Mouse (Mus musculus) intestine, embryonic 15.5 days (tissue): ENCODE measurements around the gene Mgme1. TPM values are rescaled to one million over a fixed set of nuclear protein-coding genes. Genes with fewer than 3 reads are reported as not detected.

Source experiments
- ATAC-seq: fragments of 200-750 bp; cut with Nextera tagmentation; 2 replicates; pipeline ENCODE4 v1.8.0; 2017; ENCODE audit warnings: moderate TSS enrichment, moderate library complexity
- H3K27ac ChIP-seq: fragments of 300-500 bp; sonication (generic); 2 replicates; pipeline ENCODE4 v1.5.1; 2015; ENCODE audit warnings: mild to moderate bottlenecking, inconsistent platforms
- H3K27me3 ChIP-seq: fragments of 300-500 bp; sonication (generic); replicated peaks from 2 replicates; pipeline ENCODE4 v1.6.1; 2015; ENCODE audit warnings: inconsistent platforms
- H3K36me3 ChIP-seq: fragments of 300-500 bp; sonication (generic); 2 replicates; pipeline ENCODE4 v1.6.1; 2015; ENCODE audit warnings: inconsistent platforms
- H3K4me1 ChIP-seq: fragments of 300-500 bp; sonication (generic); replicated peaks from 2 replicates; pipeline ENCODE4 v1.6.1; 2015; ENCODE audit warnings: inconsistent platforms
- H3K4me2 ChIP-seq: fragments of 300-500 bp; sonication (generic); replicated peaks from 2 replicates; pipeline ENCODE4 v1.6.1; 2015; ENCODE audit warnings: mild to moderate bottlenecking, inconsistent platforms
- H3K4me3 ChIP-seq: fragments of 300-500 bp; sonication (generic); replicated peaks from 2 replicates; pipeline ENCODE4 v1.5.1; 2015; ENCODE audit warnings: inconsistent platforms
- H3K9ac ChIP-seq: fragments of 300-500 bp; sonication (generic); 2 replicates; pipeline ENCODE4 v1.6.1; 2015; ENCODE audit warnings: inconsistent platforms
- H3K9me3 ChIP-seq: fragments of 300-500 bp; sonication (generic); 2 replicates; pipeline ENCODE4 v1.6.1; 2016; ENCODE audit warnings: inconsistent platforms
- WGBS: fragments of 180-500 bp; shearing (Covaris S2); methylation state at CpG from one replicate; pipeline ENCODE4 v1.1.7; 2015; 5-methylcytosine and 5-hydroxymethylcytosine counted together
- polyA plus RNA-seq: library from polyadenylated mRNA; unstranded; fragments of >200 nt; fragmentation: Nextera tagmentation; extraction: Ambion mirVana; gene quantifications from 2 replicates; pipeline ENCODE4 v1.2.1, GENCODE M21; 2015

The Mgme1 gene
- polyA plus RNA-seq, 1 experiment from 2014 or later: 22.7 TPM

DNA sequence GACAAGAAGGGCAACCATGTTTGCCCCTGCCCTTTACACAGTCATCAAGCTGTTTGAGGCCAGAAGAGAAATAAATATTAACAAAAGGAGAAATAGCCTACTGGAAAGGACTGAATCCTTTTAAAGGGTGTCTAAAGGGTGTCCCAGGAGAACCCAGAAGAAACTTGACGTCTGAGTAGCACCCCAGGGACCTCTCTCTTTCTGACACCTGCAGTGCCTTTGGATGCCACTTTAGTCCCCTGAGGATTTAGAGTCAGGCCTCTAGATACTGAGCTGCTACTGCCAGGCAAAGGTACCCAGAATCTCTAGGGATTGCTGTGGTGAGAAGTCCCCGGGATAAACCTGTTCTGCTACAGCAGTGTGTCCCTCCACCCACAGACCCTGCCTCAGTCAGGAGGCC lies 31.1 kb upstream of the Mgme1 start:
- 67% methylated on average over 2 of the region's 2 CpGs for WGBS

DNA sequence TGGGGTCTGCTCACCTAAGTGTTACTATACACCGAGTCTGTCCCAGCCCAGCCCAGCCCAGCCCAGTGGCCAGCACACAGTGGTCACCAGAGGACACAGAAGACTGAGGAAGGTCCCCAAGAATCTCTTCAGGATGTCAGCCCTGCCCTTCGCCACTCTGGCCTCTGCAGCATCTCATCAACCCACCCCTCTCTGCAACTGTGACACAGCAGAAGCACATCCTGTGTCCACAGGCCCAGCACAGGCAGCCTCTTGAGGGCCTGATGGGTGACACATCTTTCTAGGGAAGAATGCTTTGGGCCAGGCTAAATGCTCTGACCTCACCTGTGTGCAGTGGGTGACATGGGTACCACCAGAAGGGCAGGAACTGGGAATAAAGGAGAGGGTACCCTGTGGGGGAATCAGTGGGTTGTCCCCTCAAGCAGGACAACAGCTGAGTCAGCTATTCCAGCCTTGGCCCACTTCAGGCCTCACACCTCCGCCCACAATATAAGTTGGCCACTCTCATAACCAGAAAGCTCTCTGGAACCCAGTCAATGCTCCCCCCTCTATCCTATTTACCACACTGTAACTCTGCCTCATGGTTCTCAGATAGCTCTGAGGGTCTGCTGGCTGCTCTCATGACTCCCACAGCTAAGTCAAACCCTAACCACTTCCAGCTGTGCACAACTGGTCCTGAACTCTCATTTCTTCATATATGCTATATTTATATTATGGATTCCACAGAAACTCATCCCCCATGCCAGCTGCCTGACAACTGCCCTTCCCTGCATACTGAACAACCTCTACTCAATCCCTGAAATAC lies 30.2 kb upstream of the Mgme1 start:
- H3K27me3 ChIP-seq: no peaks in the 10 kb centered on the region
- no peaks in the 10 kb centered on the region for H3K36me3 ChIP-seq
- no peak overlapping the region for H3K4me3 ChIP-seq
- H3K4me2 ChIP-seq: no peak overlapping the region
- 0 out of 2 replicates have a peak, but pooled peaks cover 13% of the 10 kb centered on the region for H3K4me1 ChIP-seq
- 0 out of 2 replicates have a peak, but pooled peaks have one; percentile 24 for ATAC-seq
- WGBS: 65% methylated on average over 3 of the region's 3 CpGs
- no peaks in the 10 kb centered on the region for H3K9me3 ChIP-seq
- no peak overlapping the region for H3K9ac ChIP-seq
- peak overlapping the region; percentile 48; the same call in 1 of the 2 replicates for H3K27ac ChIP-seq

More for the DNA sequence above, 31.1 kb upstream of the Mgme1 start:
- H3K36me3 ChIP-seq: no peaks in the 10 kb centered on the region
- H3K9ac ChIP-seq: no peak overlapping the region
- 0 out of 2 replicates have a peak, but pooled peaks cover 13% of the 10 kb centered on the region for H3K4me1 ChIP-seq
- no peak overlapping the region for H3K4me3 ChIP-seq
- no peaks in the 10 kb centered on the region for H3K9me3 ChIP-seq
- H3K27me3 ChIP-seq: no peaks in the 10 kb centered on the region
- no peak overlapping the region for H3K27ac ChIP-seq
- no peak for ATAC-seq
- no peak overlapping the region for H3K4me2 ChIP-seq

DNA sequence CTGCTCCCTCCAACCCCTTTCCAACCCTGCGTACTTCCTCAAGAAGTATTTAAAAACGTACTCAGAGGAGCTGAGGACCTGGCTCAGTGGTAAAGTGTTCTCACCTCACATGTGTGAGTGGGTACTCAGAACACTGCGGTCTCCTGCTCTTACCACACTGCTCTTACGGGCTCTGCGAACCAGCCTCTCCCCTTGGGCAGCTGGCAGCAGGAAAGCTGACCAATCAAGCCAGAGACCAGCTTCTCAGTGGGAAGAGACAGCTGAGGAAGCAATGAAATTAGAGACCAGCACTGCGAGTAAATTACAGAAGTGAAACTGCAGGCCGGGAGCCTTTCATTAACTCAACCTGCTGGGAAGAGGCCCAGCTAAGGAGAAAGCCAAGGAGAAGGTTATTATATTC lies 25.0 kb upstream of the Mgme1 start:
- Histone ChIP-seq H3K9ac (no peak overlapping the region), H3K9me3 (no peaks in the 10 kb centered on the region), H3K4me2 (no peak overlapping the region), H3K36me3 (peaks cover 12% of the 10 kb centered on the region), H3K27ac (no peak overlapping the region), H3K4me1 (peaks cover 4% of the 10 kb centered on the region; the same call in 1 of the 2 replicates), H3K4me3 (no peak overlapping the region), H3K27me3 (no peaks in the 10 kb centered on the region)
- 62% methylated on average over 7 of the region's 7 CpGs for WGBS
- ATAC-seq: no peak

DNA sequence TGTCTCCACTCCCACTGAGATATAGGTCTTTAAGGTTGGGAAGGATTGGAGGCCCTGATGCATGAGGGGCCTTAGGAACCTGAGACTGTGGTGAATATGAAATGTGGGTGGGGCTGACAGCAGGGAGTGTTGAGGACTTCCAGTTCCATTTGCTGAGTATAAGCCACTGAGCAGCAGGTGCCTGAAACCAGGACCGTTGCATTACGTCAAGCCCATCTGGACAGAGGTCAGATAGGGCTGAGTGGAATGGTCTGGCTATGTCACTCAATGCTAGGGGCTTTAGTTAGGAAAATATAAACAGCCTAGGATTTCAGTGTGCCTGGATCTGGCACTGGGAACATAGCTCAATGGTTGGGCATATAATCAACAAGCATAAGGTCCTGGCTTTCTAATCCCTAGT lies 24.2 kb upstream of the Mgme1 start:
- no peak overlapping the region for H3K4me2 ChIP-seq
- H3K36me3 ChIP-seq: peaks cover 18% of the 10 kb centered on the region
- H3K27ac ChIP-seq: no peak overlapping the region
- no peaks in the 10 kb centered on the region for H3K27me3 ChIP-seq
- no peak overlapping the region for H3K4me3 ChIP-seq
- no peak for ATAC-seq
- no peak overlapping the region for H3K9ac ChIP-seq
- 46% methylated on average over 2 of the region's 2 CpGs for WGBS
- peaks cover 4% of the 10 kb centered on the region; the same call in 1 of the 2 replicates for H3K4me1 ChIP-seq
- H3K9me3 ChIP-seq: no peaks in the 10 kb centered on the region

DNA sequence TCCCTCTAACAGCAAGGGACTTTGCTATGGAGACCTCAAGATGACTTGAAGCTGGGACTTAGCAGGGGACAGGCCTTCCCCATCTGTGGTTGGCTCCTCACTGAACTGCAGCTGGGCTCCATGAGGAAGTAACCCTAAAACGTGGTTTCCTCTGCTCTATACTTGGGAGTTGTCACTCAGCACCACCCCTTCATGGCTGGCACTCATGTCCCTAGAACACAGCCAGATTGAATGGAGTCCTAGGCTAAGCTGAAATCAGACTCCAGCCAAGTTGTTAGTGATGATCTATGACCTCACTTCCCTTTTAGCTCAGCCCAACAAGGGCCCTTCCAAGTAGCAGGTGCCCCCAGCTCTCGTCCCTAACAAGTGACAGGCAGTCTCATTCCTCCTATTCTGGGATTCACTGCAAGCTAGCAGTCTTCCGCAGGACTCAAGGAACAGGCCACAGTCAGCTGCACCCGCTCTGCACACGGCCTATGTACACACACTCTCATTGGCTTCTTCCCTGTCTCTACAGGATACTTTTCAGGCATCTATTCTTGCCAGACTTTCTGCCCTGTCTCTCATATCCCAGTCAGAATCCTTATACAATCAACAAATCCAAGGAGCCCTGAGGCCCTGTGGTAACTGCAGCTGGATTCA lies 23.0 kb upstream of the Mgme1 start:
- no peak overlapping the region for H3K4me2 ChIP-seq
- H3K9me3 ChIP-seq: no peaks in the 10 kb centered on the region
- WGBS: 28% methylated on average over 5 of the region's 5 CpGs
- H3K36me3 ChIP-seq: peaks cover 19% of the 10 kb centered on the region
- ATAC-seq: peak; percentile 55
- H3K27me3 ChIP-seq: no peaks in the 10 kb centered on the region
- H3K9ac ChIP-seq: no peak overlapping the region
- peak overlapping the region; percentile 73 for H3K27ac ChIP-seq
- peaks cover 4% of the 10 kb centered on the region; the same call in 1 of the 2 replicates for H3K4me1 ChIP-seq
- no peak overlapping the region for H3K4me3 ChIP-seq

DNA sequence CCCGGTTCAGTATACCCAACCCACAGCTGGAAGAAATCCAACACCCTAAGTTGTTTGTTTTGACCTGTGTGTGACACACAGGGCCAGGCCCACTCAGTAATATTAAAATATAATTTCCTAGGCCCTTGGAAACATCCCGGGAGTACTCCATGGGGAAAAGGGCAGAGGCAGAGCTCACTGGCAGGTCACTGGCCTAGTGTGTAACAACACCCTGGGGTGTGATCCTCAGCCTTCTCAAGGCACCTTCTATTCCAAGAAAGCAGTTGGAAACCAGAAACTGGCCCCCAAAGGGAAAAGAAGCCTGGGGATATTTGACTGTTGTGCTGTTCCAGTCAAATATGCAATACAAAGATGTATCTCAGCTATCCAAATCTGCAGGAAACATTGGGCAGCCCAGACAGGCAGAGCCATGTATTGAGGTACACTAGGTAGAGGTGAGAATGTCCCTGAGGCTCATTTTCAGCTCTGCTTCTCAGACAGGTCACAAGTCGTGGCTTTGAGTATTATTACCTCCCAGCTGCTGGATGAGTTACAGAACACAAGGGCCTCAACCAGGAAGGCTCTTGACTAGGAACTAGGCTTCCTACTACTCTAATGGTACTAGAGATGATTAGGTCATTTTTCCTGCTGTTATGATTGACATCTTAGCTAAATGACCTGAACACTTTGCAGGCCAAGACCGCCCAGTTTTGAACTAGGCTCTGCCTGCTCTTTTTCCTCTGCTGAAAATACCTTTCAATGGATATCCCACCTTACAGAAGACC lies 21.7 kb upstream of the Mgme1 start:
- Histone ChIP-seq H3K4me1 (peaks cover 4% of the 10 kb centered on the region; the same call in 1 of the 2 replicates), H3K36me3 (peaks cover 25% of the 10 kb centered on the region), H3K27me3 (no peaks in the 10 kb centered on the region), H3K9me3 (no peaks in the 10 kb centered on the region), H3K4me2 (no peak overlapping the region), H3K9ac (no peak overlapping the region), H3K27ac (0 out of 2 replicates have a peak overlapping the region, but pooled peaks have one; percentile 14), H3K4me3 (no peak overlapping the region)
- 39% methylated on average over 4 of the region's 4 CpGs for WGBS
- peak; percentile 18; the same call in 1 of the 2 replicates for ATAC-seq

DNA sequence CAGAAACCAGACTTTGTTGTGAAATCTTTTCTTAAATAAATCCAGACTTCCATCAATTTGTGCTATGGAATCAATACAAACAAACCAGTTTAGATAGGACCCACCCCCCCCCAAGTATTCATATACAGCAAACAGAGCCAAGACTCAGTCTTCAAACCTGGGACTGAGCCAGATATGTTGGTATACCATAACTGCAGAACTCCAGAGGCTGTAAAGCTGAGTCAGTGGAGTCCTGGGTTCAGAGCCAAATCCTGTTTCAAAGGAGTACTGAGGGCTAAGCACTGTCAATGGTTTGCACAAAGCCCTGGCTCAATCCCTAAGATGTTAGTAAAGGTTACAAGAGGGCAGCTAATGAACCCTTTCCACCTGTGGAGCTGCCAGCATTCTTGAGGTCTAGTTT lies 20.4 kb upstream of the Mgme1 start:
- H3K9me3 ChIP-seq: no peaks in the 10 kb centered on the region
- H3K27ac ChIP-seq: no peak overlapping the region
- H3K9ac ChIP-seq: no peak overlapping the region
- peaks cover 4% of the 10 kb centered on the region; the same call in 1 of the 2 replicates for H3K4me1 ChIP-seq
- H3K36me3 ChIP-seq: peaks cover 34% of the 10 kb centered on the region
- no peak for ATAC-seq
- H3K4me3 ChIP-seq: no peak overlapping the region
- H3K27me3 ChIP-seq: no peaks in the 10 kb centered on the region
- no peak overlapping the region for H3K4me2 ChIP-seq

DNA sequence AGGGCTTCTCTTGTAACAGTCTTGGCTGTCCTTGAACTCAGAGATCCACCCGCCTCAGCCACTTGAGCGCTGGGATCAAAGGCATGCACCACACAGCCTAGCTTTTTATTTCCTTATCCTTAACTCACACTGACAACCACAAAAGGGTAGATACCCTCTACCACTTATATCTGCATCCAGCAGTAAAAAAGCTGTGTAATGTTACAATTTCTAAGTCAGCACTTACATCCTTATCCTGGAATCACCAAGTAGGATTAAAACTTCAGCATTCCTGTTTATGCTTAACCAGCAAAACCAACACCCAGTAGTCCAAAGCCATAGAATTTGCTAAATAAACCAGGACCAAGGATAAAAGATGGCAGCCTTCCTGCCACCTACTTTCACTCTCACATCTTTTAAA lies 7.6 kb upstream of the Mgme1 start:
- Histone ChIP-seq H3K27ac (no peak overlapping the region), H3K9me3 (no peaks in the 10 kb centered on the region), H3K27me3 (no peaks in the 10 kb centered on the region), H3K9ac (no peak overlapping the region), H3K4me2 (no peak overlapping the region), H3K36me3 (peaks cover 22% of the 10 kb centered on the region), H3K4me3 (no peak overlapping the region), H3K4me1 (peaks cover 15% of the 10 kb centered on the region)
- no peak for ATAC-seq
- WGBS: 79% methylated on average over 2 of the region's 2 CpGs

DNA sequence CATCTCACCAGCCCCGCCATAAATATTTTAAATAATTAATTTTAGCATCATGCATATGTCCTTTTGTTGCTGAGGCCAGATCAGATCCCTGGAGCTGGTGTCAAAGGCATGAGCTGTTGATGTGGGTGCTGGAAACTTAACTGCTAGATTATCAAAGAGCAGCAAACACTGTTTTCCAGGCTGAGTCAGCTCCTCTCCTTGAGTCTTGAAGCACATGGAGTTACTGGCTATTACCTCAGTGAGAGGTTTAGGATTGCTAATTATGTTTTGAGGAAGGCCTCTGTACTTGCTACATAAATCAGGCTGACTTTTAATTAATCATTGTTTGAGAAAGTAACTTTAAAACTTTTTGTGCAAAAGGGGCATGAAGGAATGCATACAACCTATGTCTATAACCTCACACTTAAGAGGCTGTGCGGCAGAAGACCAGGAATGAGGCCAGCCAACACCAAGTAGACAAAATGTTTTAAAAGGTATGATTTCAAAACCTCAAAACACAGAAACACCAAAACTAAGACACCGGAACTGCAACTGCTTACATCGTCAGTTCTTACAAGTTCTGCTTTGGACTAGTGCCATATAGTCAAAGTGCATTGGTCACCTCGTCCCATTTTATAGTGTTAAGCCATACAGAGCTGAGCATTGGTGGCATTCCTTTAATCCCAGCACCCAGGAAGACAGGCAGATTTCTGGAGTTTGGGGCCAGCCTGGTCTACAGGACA lies 5.9 kb upstream of the Mgme1 start:
- ATAC-seq: no peak
- Histone ChIP-seq H3K9me3 (no peaks in the 10 kb centered on the region), H3K27ac (no peak overlapping the region), H3K4me1 (peaks cover 18% of the 10 kb centered on the region), H3K9ac (no peak overlapping the region), H3K27me3 (no peaks in the 10 kb centered on the region), H3K4me3 (no peak overlapping the region), H3K4me2 (no peak overlapping the region), H3K36me3 (peaks cover 6% of the 10 kb centered on the region; the same call in 1 of the 2 replicates)
- 60% methylated on average over 5 of the region's 5 CpGs for WGBS

DNA sequence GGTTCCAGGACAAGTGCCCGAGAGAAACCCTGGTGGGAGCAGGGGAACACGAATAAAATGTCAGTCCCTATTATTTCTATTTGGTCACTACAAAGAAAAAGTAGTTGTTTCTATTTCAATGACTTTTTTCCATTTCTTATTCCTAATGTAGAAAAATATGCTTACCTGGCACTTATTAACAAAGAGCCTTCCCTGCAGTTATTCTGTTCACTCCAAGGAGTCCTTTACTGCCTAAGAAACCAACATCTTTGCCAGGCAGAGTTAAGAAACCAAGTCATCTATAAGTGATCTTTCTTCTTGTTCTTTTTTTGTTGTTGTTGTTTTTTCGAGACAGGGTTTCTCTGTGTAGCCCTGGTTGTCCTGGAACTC lies 5.4 kb upstream of the Mgme1 start:
- Histone ChIP-seq H3K27ac (no peak overlapping the region), H3K36me3 (0 out of 2 replicates have a peak, but pooled peaks cover 6% of the 10 kb centered on the region), H3K4me2 (no peak overlapping the region), H3K9ac (no peak overlapping the region), H3K9me3 (no peaks in the 10 kb centered on the region), H3K4me1 (peaks cover 18% of the 10 kb centered on the region), H3K4me3 (no peak overlapping the region), H3K27me3 (no peaks in the 10 kb centered on the region)
- no peak for ATAC-seq
- WGBS: 64% methylated on average over 3 of the region's 3 CpGs

DNA sequence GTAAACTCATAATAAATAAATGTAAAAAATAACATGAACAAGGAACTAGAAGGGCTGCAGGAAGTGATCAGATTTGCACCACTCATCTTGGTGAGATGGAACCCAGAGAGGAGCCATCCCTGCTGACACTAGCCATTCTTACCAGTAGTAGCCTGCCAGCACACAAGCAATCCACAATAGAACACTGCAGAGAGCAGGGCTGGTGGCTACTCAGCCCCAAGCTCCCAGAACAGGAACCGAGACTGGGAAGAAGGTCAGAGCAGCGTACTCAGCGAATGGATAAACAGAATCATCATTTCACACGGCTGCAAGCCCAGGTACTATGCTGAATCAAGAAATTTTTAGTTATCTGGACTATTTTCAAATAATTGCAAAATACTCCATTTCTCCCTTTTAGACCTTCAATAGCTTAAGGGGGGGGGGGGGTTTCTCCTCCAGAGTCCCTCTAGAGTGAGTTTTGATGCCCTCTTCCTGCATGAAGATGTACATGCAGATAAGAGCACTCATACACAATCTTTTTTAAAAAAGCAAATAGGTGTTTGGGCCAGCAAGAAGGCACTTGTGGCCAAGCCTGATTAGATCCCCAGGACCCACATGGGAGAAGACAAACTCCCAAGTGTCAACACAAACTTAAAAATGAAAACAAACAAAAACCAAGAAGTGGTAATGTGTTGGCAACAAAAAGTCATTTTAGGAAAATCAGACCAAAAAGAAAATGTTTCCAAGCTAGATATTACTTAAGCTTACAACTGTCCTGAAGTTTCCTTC lies 4.4 kb upstream of the Mgme1 start:
- peaks cover 18% of the 10 kb centered on the region for H3K4me1 ChIP-seq
- WGBS: 35% methylated on average over 4 of the region's 4 CpGs
- no peak overlapping the region for H3K4me3 ChIP-seq
- no peaks in the 10 kb centered on the region for H3K36me3 ChIP-seq
- H3K4me2 ChIP-seq: peak overlapping the region; percentile 73
- no peaks in the 10 kb centered on the region for H3K27me3 ChIP-seq
- H3K9me3 ChIP-seq: no peaks in the 10 kb centered on the region
- H3K9ac ChIP-seq: no peak overlapping the region
- no peak overlapping the region for H3K27ac ChIP-seq
- no peak for ATAC-seq
